Mouse (Mus musculus) spleen, adult 2 months (tissue): ENCODE results near the gene Gnb3. TPM values are rescaled to one million over a fixed set of nuclear protein-coding genes. Genes with fewer than 3 reads are reported as not detected.
"Not testable (repeated sequence)": the region's sequence is repeated elsewhere in the genome, so short reads cannot be mapped to it uniquely, and the experiment has no call there.

Experiments used
- DNase-seq, 2 experiments: peaks; one replicate each; pipeline versions ENCODE4 v3.0.0 to v3.0.0-alpha.2; 2012 to 2021; ENCODE audit warnings: low spot score in 2 of 2, low read depth in 1 of 2
- H3K27ac ChIP-seq: fragments of 200-500 bp; 2 replicates; pipeline ENCODE4 v1.5.1; 2012; ENCODE audit warnings: low read length, inconsistent platforms; ENCODE audit not compliant: insufficient read depth
- H3K27me3 ChIP-seq: fragments of 200-500 bp; 2 replicates; pipeline ENCODE4 v1.6.1; 2012; ENCODE audit warnings: mild to moderate bottlenecking, moderate library complexity, low read length, inconsistent platforms; ENCODE audit not compliant: control insufficient read depth, insufficient read depth
- H3K36me3 ChIP-seq: fragments of 200-500 bp; 2 replicates; pipeline ENCODE4 v1.6.1; 2012; ENCODE audit warnings: mild to moderate bottlenecking, low read length, inconsistent platforms; ENCODE audit not compliant: control insufficient read depth, insufficient read depth
- H3K4me1 ChIP-seq: fragments of 200-500 bp; 2 replicates; pipeline ENCODE4 v1.6.1; 2011; ENCODE audit warnings: inconsistent platforms; ENCODE audit not compliant: control insufficient read depth, insufficient read depth, insufficient read length
- H3K4me3 ChIP-seq: fragments of 200-500 bp; 2 replicates; pipeline ENCODE4 v1.5.1; 2011; ENCODE audit warnings: mild to moderate bottlenecking, inconsistent platforms; ENCODE audit not compliant: insufficient read depth, insufficient read length; ENCODE audit errors: extremely low read depth
- CTCF ChIP-seq: fragments of 200-500 bp; IDR thresholded peaks from 2 replicates; pipeline ENCODE4 v1.5.1; 2011; ENCODE audit warnings: mild to moderate bottlenecking, inconsistent platforms; ENCODE audit not compliant: insufficient read depth, insufficient read length, insufficient replicate concordance; ENCODE audit errors: extremely low read depth
- POLR2A ChIP-seq: fragments of 200-500 bp; IDR thresholded peaks from 2 replicates; pipeline ENCODE4 v1.6.1; 2011; ENCODE audit warnings: low read depth, low read length, inconsistent platforms
- WGBS: fragments of 180-500 bp; shearing (Covaris S2); methylation state at CpG from one replicate; pipeline ENCODE4 v1.1.7; 2018; 5-methylcytosine and 5-hydroxymethylcytosine counted together
- polyA plus RNA-seq: library from polyadenylated mRNA; depleted of rRNA; stranded (reverse); fragments of >200 nt; gene quantifications from 2 replicates; pipeline ENCODE4 v1.2.3, GENCODE M21; 2012

Gene Gnb3
- polyA plus RNA-seq, 1 experiment = 0.37 TPM

GRCm38 (mm10) chr6:124803061-124803460 lies 37.0 kb downstream of the Gnb3 start:
- Histone ChIP-seq H3K4me3 (no peak overlapping the region), H3K4me1 (peaks cover 4% of the 10 kb centered on the region), H3K27me3 (no peaks in the 10 kb centered on the region), H3K36me3 (no peaks in the 10 kb centered on the region), H3K27ac (no peak overlapping the region)
- WGBS = 87% methylated on average over 3 of the region's 3 CpGs
- no peak for DNase-seq
- no peak for TF ChIP-seq CTCF
- no peak for TF ChIP-seq POLR2A

GRCm38 (mm10) chr6:124802400-124802799 lies 37.7 kb downstream of the Gnb3 start:
- WGBS = 25% methylated on average over 6 of the region's 9 CpGs
- H3K27me3 ChIP-seq, H3K4me1 ChIP-seq, H3K36me3 ChIP-seq, H3K4me3 ChIP-seq, H3K27ac ChIP-seq, DNase-seq: not testable (repeated sequence)

- DNase-seq = no peak
- WGBS = 88% methylated on average over 2 of the region's 2 CpGs
- no peak for TF ChIP-seq POLR2A
- TF ChIP-seq CTCF = no peak
- no peak overlapping the region for H3K4me3 ChIP-seq
- H3K36me3 ChIP-seq = no peaks in the 10 kb centered on the region
- H3K4me1 ChIP-seq = no peaks in the 10 kb centered on the region
- H3K27me3 ChIP-seq = no peaks in the 10 kb centered on the region
- H3K27ac ChIP-seq = no peak overlapping the region
These were observed 43.9 kb downstream of the Gnb3 start for GRCm38 (mm10) chr6:124796200-124796599.

- no peak overlapping the region for H3K4me3 ChIP-seq
- no peaks in the 10 kb centered on the region for H3K27me3 ChIP-seq
- no peak for DNase-seq
- no peaks in the 10 kb centered on the region for H3K4me1 ChIP-seq
- no peaks in the 10 kb centered on the region for H3K36me3 ChIP-seq
- WGBS = 82% methylated on average over 4 of the region's 4 CpGs
- no peak overlapping the region for H3K27ac ChIP-seq
- TF ChIP-seq CTCF = no peak
- no peak for TF ChIP-seq POLR2A
These were observed 44.3 kb downstream of the Gnb3 start for GRCm38 (mm10) chr6:124795781-124796180.

GRCm38 (mm10) chr6:124791911-124792310 lies 48.2 kb downstream of the Gnb3 start:
- H3K36me3 ChIP-seq = no peaks in the 10 kb centered on the region
- H3K27me3 ChIP-seq = no peaks in the 10 kb centered on the region
- WGBS = 86% methylated on average over 3 of the region's 3 CpGs
- no peaks in the 10 kb centered on the region for H3K4me1 ChIP-seq
- TF ChIP-seq POLR2A (no peak), CTCF (no peak)
- H3K4me3 ChIP-seq = no peak overlapping the region
- no peak for DNase-seq
- no peak overlapping the region for H3K27ac ChIP-seq

GRCm38 (mm10) chr6:124790121-124790520 lies 50.0 kb downstream of the Gnb3 start:
- Histone ChIP-seq H3K27ac (no peak overlapping the region), H3K4me3 (no peak overlapping the region), H3K27me3 (no peaks in the 10 kb centered on the region), H3K4me1 (no peaks in the 10 kb centered on the region), H3K36me3 (no peaks in the 10 kb centered on the region)
- TF ChIP-seq POLR2A (no peak), CTCF (no peak)
- DNase-seq = no peak
- WGBS = 81% methylated on average over 4 of the region's 4 CpGs

GRCm38 (mm10) chr6:124789519-124789918 lies 50.6 kb downstream of the Gnb3 start:
- WGBS = 86% methylated on average over 4 of the region's 4 CpGs

More at GRCm38 (mm10) chr6:124789519-124789918, 50.6 kb downstream of the Gnb3 start:
- Histone ChIP-seq H3K36me3 (no peaks in the 10 kb centered on the region), H3K27me3 (no peaks in the 10 kb centered on the region), H3K4me1 (no peaks in the 10 kb centered on the region), H3K27ac (no peak overlapping the region), H3K4me3 (no peak overlapping the region)
- no peak for TF ChIP-seq CTCF
- DNase-seq = no peak
